Mouse (Mus musculus) gastrocnemius, postnatal 14 days (tissue): ENCODE results near the gene Olfr476. TPM values are rescaled to one million over a fixed set of nuclear protein-coding genes. Genes with fewer than 3 reads are reported as not detected.
"Not testable (repeated sequence)": the region's sequence is repeated elsewhere in the genome, so short reads cannot be mapped to it uniquely, and the experiment has no call there.

Source experiments
- DNase-seq: peaks from one replicate; pipeline ENCODE4 v3.0.0; 2021; ENCODE audit warnings: mixed read lengths
- intact Hi-C: fragments of 180-260 bp; cut with DNase I; formaldehyde crosslinking; loops from one replicate; pipeline ENCODE4 v1.15.1; 2025; ENCODE audit warnings: low total_unique reads
- long read RNA-seq, 2 experiments: library from polyadenylated mRNA; stranded (forward); transcript quantifications; one replicate each; pipeline ENCODE4 v2.0.0; 2021
- total RNA-seq, 2 experiments: library from RNA; stranded (reverse); gene quantifications; 2 replicates each; pipeline ENCODE4 v1.2.3; 2021

The Olfr476 gene
- not detected for total RNA-seq
- long read RNA-seq, experiment 1: 0 reads
- long read RNA-seq, experiment 2: 0 reads

DNA sequence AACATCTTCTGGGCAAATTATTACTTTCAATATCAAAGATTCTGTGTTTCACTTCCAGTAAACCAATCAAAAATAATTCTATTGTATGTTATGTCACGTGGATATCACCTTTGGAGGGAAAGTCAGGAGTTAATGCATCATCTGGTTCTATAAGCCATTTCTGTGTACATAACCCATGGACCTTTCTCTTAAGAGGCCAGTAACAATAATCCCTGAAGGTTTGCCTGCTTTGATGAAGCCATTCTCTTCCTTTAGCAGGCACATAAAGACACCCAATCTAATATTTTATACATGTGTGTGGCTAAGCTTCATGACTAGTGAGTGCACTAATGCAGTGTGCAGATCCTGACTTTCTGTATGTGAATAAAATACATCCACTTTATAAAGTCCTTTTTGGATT lies at the start of gene Olfr476:
Gene Olfr476, plus strand, starts transcription at position 301 of the 400 bp plus-strand sequence.
- DNase-seq: no peak
- intact Hi-C loops: no loop called here

DNA sequence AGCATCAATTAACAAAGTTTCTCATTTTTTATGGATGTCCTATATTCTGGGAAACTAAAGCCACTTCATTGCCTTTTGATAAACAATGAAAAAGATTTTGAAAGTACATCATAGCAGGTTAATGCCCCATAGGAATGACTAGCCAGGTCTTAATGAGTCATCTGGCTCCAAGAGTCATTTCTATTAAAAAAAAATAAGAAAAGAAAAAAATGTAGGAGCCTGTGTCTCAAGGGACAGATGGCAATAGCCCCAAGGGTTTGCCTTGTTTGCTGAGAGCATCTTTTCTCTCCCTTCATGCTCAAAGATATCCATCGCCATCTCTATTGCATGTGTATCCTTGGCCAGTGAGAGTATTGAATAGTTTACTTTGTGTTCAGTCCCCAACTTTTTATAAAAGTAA lies 34.5 kb upstream of the Olfr476 start, which contains the start of gene Olfr473:
Gene Olfr473, plus strand, starts transcription at position 301 of the 400 bp plus-strand sequence.
- intact Hi-C loops: no loop called here

DNA sequence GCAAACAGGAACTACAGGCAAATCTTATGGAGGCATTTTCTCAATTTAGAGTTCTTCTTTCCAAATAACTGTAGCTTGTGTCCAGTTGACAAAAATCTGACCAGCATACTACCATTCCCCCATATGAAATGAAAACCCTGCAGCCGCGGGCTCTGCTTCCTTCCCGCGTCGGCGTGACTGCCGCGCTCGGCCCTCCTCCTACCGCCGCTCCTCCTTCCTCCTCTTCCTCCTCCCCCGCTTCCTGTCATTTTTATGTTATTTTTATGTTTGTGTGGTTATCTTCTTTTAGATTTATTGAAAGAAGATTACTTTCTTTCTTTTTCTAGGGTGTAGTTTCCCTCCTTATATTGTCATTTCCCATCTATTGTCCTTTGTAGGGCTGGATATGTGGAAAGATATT lies 12.1 kb upstream of the Olfr476 start:
- DNase-seq, intact Hi-C loops: not testable (repeated sequence)

More for the DNA sequence above, 34.5 kb upstream of the Olfr476 start, which contains the start of gene Olfr473:
- DNase-seq: no peak

DNA sequence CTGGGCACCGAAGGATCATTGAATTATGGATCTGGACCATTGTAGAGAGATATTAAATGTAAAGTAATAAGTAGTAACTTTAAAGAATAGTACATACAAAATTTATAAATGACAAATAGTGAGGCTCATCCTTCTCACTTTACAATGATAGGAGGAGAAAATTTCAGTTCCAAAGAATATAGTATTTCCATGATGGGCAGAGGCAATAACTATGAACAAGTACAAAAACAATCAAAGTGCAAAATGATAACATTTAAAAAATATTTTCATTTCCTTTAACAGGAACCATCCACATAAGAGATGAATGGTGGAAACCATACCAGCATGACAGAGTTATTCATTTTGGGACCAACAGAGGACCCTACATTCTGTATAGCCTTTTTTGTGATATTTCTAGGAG lies 10.3 kb upstream of the Olfr476 start, which contains the start of gene Olfr474:
Gene Olfr474, plus strand, starts transcription at position 301 of the 400 bp plus-strand sequence.
- intact Hi-C loops: no loop called here
- no peak for DNase-seq

DNA sequence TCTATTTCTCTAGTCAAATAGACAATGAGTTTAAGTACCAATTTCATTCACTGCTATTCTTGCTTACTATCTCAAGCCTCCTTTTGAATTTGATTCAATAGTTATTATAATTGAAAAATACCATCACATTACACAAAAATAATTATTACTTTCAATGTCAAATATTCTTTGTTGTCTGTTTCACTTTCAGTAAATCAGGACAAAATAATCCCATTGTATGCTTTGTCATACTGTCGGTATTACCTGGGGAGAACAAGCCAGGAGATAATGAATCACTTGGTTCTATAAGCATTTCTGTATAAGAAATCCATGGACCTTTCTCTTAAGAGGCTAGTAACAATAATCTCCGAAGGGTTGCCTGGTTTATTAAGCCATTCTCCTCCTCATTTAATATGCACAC lies 21.8 kb downstream of the Olfr476 start, which contains the start of gene Olfr477:
Gene Olfr477, plus strand, starts transcription at position 301 of the 400 bp plus-strand sequence.
- intact Hi-C loops: no loop called here
- DNase-seq: no peak

DNA sequence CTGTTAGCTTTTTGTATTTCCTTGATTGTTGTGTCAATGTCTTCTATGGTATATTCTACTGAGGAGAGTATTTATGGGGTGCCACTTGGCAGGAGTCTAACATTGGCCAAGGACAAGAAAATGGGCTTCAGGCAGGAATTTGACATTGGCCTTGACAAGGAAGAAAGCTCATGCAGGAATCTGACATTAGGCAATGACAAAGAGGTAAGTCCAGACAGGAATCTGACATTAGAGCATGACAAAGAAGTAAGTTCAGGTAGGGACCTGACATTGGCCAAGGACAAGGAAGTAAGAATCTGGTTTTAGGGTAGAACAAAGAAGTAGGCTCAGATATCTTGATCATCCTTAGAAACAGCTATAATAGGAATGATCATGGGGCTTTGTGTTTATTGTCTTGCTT lies 49.7 kb downstream of the Olfr476 start:
- intact Hi-C loops, DNase-seq: not testable (repeated sequence)

Other genes starting within 250 kb of the Olfr476 start
- gene Cyb5r2, start 206.8 kb upstream of the Olfr476 start, total RNA-seq: under 1 TPM in 1 of 2 experiments, not detected in 1; 0.35 TPM
- not detected for gene Ovch2, start 163.6 kb upstream of the Olfr476 start, total RNA-seq
- not detected for gene Olfr467, start 152.5 kb upstream of the Olfr476 start, total RNA-seq
- not detected for gene Olfr469, start 139.3 kb upstream of the Olfr476 start, total RNA-seq
- gene Olfr470, start 117.3 kb upstream of the Olfr476 start, total RNA-seq: not detected
- gene Olfr472, start 66.9 kb upstream of the Olfr476 start, total RNA-seq: not detected
- gene Olfr473, start 34.4 kb upstream of the Olfr476 start, total RNA-seq: not detected
- gene Olfr474, start 10.2 kb upstream of the Olfr476 start, total RNA-seq: not detected
- not detected for gene Olfr477, start 21.9 kb downstream of the Olfr476 start, total RNA-seq
- not detected for gene Olfr478, start 69.2 kb downstream of the Olfr476 start, total RNA-seq
- gene Olfr479, start 85.9 kb downstream of the Olfr476 start, total RNA-seq: not detected
- not detected for gene Olfr480, start 102.5 kb downstream of the Olfr476 start, total RNA-seq
- gene Olfr481, start 115.1 kb downstream of the Olfr476 start, total RNA-seq: not detected
- gene Olfr482, start 132.8 kb downstream of the Olfr476 start, total RNA-seq: 1 to 10 TPM in 1 of 2 experiments, under 1 TPM in 1; 0.76 to 1.1 TPM
- gene Olfr483, start 136.0 kb downstream of the Olfr476 start, total RNA-seq: not detected
- not detected for gene Olfr484, start 162.6 kb downstream of the Olfr476 start, total RNA-seq
- not detected for gene Olfr485, start 195.1 kb downstream of the Olfr476 start, total RNA-seq
- gene Olfr486, start 207.9 kb downstream of the Olfr476 start, total RNA-seq: not detected
- gene Olfr487, start 249.8 kb downstream of the Olfr476 start, total RNA-seq: not detected